Mouse (Mus musculus) ES-Bruce4 (cell line): ENCODE measurements around the gene Prdm16. TPM values are rescaled to one million over a fixed set of nuclear protein-coding genes. Genes with fewer than 3 reads are reported as not detected.

Source experiments
- H3K27ac ChIP-seq: 2 replicates; pipeline ENCODE4 v1.5.1; 2012; ENCODE audit warnings: low read length, inconsistent platforms; ENCODE audit not compliant: insufficient read depth
- H3K27me3 ChIP-seq: 2 replicates; pipeline ENCODE4 v1.6.1; 2012; ENCODE audit warnings: mild to moderate bottlenecking, low read length, inconsistent platforms; ENCODE audit not compliant: control insufficient read depth, poor library complexity, insufficient read depth, severe bottlenecking
- H3K36me3 ChIP-seq: 2 replicates; pipeline ENCODE4 v1.6.1; 2012; ENCODE audit warnings: inconsistent platforms, mild to moderate bottlenecking, low read length, moderate library complexity; ENCODE audit not compliant: control insufficient read depth, poor library complexity, insufficient read depth, severe bottlenecking
- H3K4me1 ChIP-seq: one replicate; pipeline ENCODE4 v1.8.1; 2011; ENCODE audit warnings: low read length; ENCODE audit not compliant: control insufficient read depth, insufficient read depth
- H3K4me3 ChIP-seq: 2 replicates; pipeline ENCODE4 v1.5.1; 2011; ENCODE audit warnings: low read depth, mild to moderate bottlenecking, low read length
- H3K9ac ChIP-seq: 2 replicates; pipeline ENCODE4 v1.6.1; 2012; ENCODE audit warnings: low read depth, mild to moderate bottlenecking, inconsistent platforms; ENCODE audit not compliant: poor library complexity, severe bottlenecking
- H3K9me3 ChIP-seq: replicated peaks from 2 replicates; pipeline ENCODE4 v1.6.1; 2012; ENCODE audit warnings: mild to moderate bottlenecking, low read length, inconsistent platforms; ENCODE audit not compliant: control insufficient read depth, poor library complexity, insufficient read depth, severe bottlenecking
- CTCF ChIP-seq: IDR thresholded peaks from one replicate; pipeline ENCODE4 v1.8.1; 2011; ENCODE audit warnings: low read depth, low read length
- EP300 ChIP-seq: IDR thresholded peaks from 2 replicates; pipeline ENCODE4 v1.6.1; 2011; ENCODE audit warnings: low read depth, low read length; ENCODE audit not compliant: insufficient read depth
- POLR2A ChIP-seq: IDR thresholded peaks from one replicate; pipeline ENCODE4 v1.8.1; 2011; ENCODE audit warnings: low read length; ENCODE audit not compliant: insufficient read depth
- polyA plus RNA-seq: library from polyadenylated mRNA; stranded (reverse); fragments of >200 nt; gene quantifications from 2 replicates; pipeline ENCODE4 v1.2.4, GENCODE M21; 2011; ENCODE audit warnings: low read depth; ENCODE audit not compliant: missing spikeins, insufficient read depth, insufficient read length

The Prdm16 gene
- polyA plus RNA-seq, 1 experiment: 3.1 TPM

DNA sequence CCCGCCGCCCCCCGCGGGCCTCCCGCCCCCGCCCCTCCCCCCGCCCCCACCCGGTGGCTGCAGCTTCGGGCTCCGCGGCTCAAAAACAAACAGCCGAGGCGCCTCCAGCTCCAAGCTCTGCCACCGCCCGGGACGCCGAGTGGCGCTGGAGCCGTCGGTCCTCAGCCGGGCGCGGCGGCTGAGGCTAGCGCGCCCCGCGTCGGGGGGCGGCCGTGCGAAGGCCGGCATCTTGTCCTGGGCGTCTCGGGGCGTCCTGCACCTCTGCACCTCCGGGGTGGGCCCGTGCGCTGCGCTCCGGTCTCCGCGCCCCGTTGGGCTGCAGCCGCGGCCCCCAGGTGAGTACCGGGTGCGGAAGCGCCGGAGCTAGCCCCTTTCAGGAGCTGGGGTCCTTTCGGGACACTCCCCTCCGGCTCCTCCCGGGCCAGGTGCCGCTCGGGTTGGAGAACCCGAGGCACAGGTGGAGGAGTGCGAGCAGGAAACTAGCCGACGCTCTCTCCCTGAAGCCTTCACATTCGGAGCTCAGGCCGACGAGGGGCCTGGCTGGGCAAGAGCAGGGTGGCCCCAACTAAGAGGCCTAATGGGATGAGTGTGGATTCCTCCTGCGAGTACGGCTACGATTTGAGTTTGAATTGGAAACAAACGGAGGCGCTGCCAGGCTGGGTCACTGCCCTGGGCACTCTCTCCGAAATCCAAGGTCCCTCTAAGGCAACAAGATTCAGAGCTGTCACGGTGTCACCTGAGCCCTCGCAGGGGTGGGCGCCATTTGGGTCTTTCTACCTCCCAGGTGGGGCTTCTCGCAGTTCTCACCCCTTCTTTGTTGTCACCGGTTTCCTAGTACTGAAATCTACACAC, 1.0 kb upstream of the Prdm16 start:
- TF ChIP-seq POLR2A: no peak
- TF ChIP-seq EP300: no peak
- TF ChIP-seq CTCF: no peak
- no peak overlapping the region for H3K27ac ChIP-seq
- H3K4me1 ChIP-seq: peaks cover 4% of the 10 kb centered on the region
- peak overlapping the region; percentile 89 for H3K9ac ChIP-seq
- peaks cover 35% of the 10 kb centered on the region for H3K27me3 ChIP-seq
- no peaks in the 10 kb centered on the region for H3K36me3 ChIP-seq
- H3K9me3 ChIP-seq: no peaks in the 10 kb centered on the region
- peak overlapping the region; percentile 31 for H3K4me3 ChIP-seq

DNA sequence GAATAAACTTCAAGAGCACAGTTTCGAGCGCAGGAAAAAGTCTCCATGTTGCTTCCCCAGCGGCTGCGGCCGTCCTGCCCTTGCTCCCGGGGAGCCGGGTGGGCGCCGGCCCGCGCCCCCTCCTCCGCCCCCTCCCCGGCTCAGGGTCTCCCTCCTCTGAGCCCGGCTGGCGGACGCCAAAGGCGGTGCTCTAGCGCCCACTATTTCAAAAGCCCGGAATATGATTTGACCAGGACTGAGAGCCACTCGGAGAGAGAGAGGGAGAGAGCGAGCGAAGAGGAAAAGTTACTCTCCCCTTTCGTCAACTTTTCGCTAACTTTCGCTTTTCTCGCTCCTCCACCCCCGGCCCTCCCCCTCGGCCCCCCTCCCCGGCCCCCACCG, 630 bp downstream of the Prdm16 start:
- peaks cover 4% of the 10 kb centered on the region for H3K4me1 ChIP-seq
- H3K9ac ChIP-seq: peak overlapping the region; percentile 89
- H3K27me3 ChIP-seq: peaks cover 32% of the 10 kb centered on the region
- no peaks in the 10 kb centered on the region for H3K36me3 ChIP-seq
- H3K27ac ChIP-seq: no peak overlapping the region
- H3K4me3 ChIP-seq: peak overlapping the region; percentile 31
- H3K9me3 ChIP-seq: no peaks in the 10 kb centered on the region
- TF ChIP-seq CTCF (no peak), EP300 (no peak), POLR2A (no peak)

DNA sequence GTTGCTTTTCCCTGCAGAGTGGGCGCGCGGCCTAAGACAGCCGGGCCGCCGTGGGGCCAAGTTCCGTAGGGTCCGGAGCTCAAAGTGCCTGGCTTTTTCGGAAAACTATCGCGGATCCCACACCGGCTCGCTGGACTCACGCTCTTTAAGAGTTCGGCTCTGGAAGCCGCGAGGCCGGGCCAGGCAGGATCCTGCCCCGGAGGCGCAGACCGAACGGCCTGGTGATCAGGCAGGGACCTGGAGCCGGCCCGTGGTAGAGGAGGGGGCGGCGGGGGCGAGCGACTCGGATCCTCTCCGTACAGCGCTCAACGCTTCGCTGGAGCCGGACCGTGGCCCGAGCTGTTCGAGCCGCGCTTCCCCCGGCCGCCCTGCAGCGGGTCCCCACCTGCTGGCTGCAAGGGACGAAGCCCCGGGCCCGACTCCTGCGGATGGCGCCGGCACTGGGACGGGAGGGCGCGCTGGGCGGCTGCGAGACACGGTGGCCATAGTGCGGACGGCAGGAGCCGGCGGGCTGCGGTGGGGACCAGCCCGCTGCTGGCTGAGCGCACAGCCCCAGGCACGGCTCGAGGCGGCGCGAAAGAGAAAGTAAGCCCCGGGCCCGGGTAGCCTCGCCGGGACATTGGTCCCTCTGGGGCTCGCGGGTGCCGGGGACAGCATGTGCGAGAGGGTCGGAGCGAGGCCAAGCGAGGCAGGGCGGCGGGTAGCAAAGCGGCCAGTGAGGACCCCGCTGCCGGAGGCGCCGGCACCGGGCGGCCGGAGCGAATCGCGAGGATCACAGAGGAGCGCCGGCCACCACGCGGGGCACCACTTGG, 1.2 kb downstream of the Prdm16 start:
- TF ChIP-seq EP300: no peak
- Histone ChIP-seq H3K27ac (no peak overlapping the region), H3K9me3 (no peaks in the 10 kb centered on the region), H3K27me3 (peaks cover 29% of the 10 kb centered on the region), H3K4me1 (peaks cover 4% of the 10 kb centered on the region), H3K4me3 (peak overlapping the region; percentile 31), H3K36me3 (no peaks in the 10 kb centered on the region), H3K9ac (peak overlapping the region; percentile 89)

DNA sequence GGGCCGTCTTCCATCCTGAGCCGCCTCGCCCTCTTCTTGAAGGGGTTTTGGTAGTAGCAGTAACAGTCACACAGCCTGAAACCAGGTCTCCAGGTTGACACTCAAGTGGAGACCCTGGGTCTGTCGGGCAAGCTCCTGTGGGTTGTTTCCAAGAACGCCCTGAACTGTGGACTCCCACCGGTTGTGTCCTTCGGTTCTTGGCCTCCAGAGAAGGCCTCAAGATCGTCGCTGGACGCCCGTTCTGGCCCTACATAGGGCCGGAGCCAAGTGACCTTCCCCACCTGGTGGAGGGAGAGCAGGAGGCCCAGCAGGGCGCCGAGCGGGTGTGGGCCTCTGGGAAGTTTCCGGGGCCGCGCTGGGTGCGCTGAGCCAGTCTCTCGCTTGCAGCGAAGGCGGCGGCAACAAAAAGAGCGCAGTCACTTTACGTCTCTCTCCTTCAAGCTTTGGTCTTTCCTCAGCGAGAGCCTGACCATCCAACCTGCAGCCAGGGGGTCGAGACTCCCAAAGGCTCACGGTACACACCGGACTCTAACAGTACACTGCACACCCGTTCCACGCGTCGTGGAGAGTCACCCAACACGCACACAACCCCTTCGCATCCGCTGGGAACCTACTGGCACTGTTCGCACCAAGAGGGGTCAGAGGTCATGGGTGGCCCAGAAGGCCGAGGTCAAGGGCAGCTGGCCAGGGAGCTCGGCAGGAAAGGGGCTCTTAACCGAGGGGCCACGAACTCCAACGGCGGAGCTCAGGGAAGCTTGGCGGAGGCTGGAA, 2.0 kb downstream of the Prdm16 start:
- peaks cover 29% of the 10 kb centered on the region for H3K27me3 ChIP-seq
- no peaks in the 10 kb centered on the region for H3K9me3 ChIP-seq
- peak overlapping the region; percentile 89 for H3K9ac ChIP-seq
- no peaks in the 10 kb centered on the region for H3K4me1 ChIP-seq
- no peaks in the 10 kb centered on the region for H3K36me3 ChIP-seq
- H3K27ac ChIP-seq: no peak overlapping the region
- TF ChIP-seq POLR2A (no peak), EP300 (no peak), CTCF (no peak)
- H3K4me3 ChIP-seq: peak overlapping the region; percentile 31

DNA sequence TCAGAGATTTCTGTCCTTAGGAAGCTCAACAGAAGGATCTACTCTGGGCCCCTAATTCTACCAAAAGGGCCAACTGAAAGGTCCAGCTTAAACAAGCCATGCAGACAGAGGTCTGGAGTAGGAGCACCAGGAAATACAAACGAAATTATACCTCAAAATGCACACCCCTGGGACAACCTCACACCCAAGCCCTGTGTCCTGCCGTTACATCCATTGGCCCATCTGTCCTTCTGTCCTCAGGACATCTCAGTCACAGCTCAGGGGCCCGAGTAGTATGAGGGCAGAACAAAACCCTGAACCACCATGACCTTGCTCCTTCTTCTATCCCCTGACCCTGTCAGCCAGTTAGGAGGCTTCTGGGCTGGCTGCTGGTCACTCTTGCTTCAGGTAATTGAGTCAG, 2.7 kb downstream of the Prdm16 start:
- Histone ChIP-seq H3K4me1 (no peaks in the 10 kb centered on the region), H3K27ac (no peak overlapping the region), H3K27me3 (peaks cover 26% of the 10 kb centered on the region), H3K36me3 (no peaks in the 10 kb centered on the region), H3K4me3 (no peak overlapping the region), H3K9me3 (no peaks in the 10 kb centered on the region), H3K9ac (no peak overlapping the region)
- TF ChIP-seq EP300: no peak
- TF ChIP-seq POLR2A: no peak
- no peak for TF ChIP-seq CTCF
